Mouse (Mus musculus) layer of hippocampus, adult 9-11 months (tissue): ENCODE data around the gene Fmr1.
A peak's percentile ranks its signal among the peaks of the same experiment; 100 is the strongest.
"Not testable (repeated sequence)": the region's sequence is repeated elsewhere in the genome, so short reads cannot be mapped to it uniquely, and the experiment has no call there.

Experiments
- DNase-seq: peaks from one replicate; pipeline ENCODE4 v3.0.0; 2022

Fmr1 gene

GRCm38 (mm10) chrX:68678333-68678740, at the start of gene Fmr1:
Gene Fmr1, plus strand, starts transcription at chrX:68678541.
- peak; percentile 96 for DNase-seq

GRCm38 (mm10) chrX:68641603-68642002, 36.7 kb upstream of the Fmr1 start:
- no peak for DNase-seq

- DNase-seq: no peak
These were observed 33.0 kb upstream of the Fmr1 start for GRCm38 (mm10) chrX:68645154-68645919.

GRCm38 (mm10) chrX:68677508-68677907, 833 bp upstream of the Fmr1 start:
- no peak for DNase-seq

GRCm38 (mm10) chrX:68678815-68679486, 610 bp downstream of the Fmr1 start:
- DNase-seq: no peak

- DNase-seq: no peak
These were observed 6.4 kb downstream of the Fmr1 start for GRCm38 (mm10) chrX:68684706-68685105.

GRCm38 (mm10) chrX:68691936-68692335, 13.6 kb downstream of the Fmr1 start:
- DNase-seq: not testable (repeated sequence)

- DNase-seq: no peak
These were observed 58.6 kb downstream of the Fmr1 start for GRCm38 (mm10) chrX:68736902-68737301.

- no peak for DNase-seq
These were observed 61.7 kb downstream of the Fmr1 start for GRCm38 (mm10) chrX:68740088-68740487.

GRCm38 (mm10) chrX:68761606-68762005, 83.3 kb downstream of the Fmr1 start, which contains the start of gene Fmr1nb:
Gene Fmr1nb, plus strand, starts transcription at chrX:68761839.
- no peak for DNase-seq
